Mouse (Mus musculus) adrenal gland, adult 2 months (tissue): ENCODE results near the gene Krt73. TPM values are rescaled to one million over a fixed set of nuclear protein-coding genes. Genes with fewer than 3 reads are reported as not detected.
A peak's percentile ranks its signal among the peaks of the same experiment; 100 is the strongest.

Experiments
- DNase-seq: peaks from one replicate; pipeline ENCODE4 v3.0.0; 2021
- long read RNA-seq: library from polyadenylated mRNA; stranded (forward); transcript quantifications from one replicate; pipeline ENCODE4 v2.0.0, GENCODE M21; 2021
- polyA plus RNA-seq: library from polyadenylated mRNA; depleted of rRNA; stranded (reverse); fragments of >200 nt; gene quantifications from 2 replicates; pipeline ENCODE4 v1.2.3, GENCODE M21; 2012; rRNA removed
- total RNA-seq, 2 experiments: library from RNA; stranded (reverse); gene quantifications; 2 replicates each; pipeline ENCODE4 v1.2.3; 2021

The Krt73 gene
- total RNA-seq (not detected), polyA plus RNA-seq (not detected in 2 replicates)
- long read RNA-seq = 0 reads

DNA sequence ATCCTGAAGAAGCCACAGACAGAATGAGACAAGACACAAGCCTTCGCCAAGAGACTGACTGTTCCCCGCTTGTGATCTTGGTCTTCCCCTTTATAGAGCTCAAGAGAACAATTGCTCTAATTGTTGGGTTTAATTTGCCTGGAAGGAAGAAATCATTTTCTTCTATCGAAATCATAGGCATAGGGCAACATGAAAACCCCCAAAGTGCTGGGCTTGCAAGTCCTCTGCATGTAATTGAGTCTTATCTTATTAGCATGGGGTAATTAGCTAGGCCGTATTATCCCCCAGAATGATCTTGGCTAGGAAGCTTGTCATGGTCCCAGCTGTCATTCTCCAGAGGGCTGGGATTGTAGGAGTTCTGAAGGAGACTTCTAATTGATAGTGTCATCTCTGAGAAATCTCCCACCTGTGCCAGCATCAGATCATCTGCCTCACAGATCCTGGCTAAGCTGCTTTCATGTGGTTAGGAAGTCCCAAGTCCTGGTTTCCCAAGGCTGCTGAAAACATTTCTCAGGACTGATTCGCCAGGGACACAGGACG lies at the start of gene Krt73:
Krt73 (minus strand) TSS at position 51 of the 540 bp plus-strand sequence.
- no peak for DNase-seq

DNA sequence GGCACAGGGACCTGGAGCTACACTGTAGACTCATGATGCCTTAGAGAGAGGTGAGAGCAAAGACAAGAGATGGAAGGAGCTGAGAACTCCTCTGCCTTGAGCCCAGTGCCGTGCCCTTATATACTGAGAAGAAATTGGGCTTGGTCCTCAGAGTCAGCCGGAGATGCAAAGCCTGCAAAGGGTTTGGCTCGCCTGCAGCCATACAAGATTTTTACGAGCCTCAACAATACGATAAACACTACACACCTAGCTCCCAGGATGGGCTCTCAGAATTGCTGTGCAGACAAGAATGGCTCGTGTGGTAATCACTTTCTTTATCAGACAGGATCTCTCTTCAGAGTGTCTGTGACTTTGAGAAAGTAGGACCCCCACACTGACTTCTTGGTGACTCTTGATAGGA lies 48.5 kb upstream of the Krt73 start, which contains the start of gene Krt1:
Krt1 (minus strand) TSS at position 101 of the 400 bp plus-strand sequence.
- DNase-seq = no peak

DNA sequence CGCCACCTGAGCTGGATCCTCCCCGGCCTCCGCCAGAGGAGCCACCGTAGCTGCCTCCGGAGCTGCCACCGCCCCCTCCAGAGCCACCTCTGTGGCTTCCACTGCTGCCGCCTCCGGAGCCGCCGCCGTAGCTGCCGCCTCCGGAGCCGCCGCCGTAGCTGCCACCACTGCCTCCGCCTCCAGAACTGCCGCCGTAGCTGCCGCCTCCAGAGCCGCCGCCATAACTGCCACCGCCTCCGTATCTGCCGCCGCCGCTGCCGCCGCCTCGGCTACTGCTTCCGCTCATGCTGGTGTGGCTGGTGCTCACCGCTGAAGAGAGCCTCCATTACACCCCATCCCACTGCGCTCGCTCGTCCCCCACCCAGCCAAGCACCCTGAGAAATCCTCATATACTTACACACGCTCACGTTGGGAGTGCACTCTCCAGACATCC lies 43.8 kb upstream of the Krt73 start:
- DNase-seq = peak; percentile 72

DNA sequence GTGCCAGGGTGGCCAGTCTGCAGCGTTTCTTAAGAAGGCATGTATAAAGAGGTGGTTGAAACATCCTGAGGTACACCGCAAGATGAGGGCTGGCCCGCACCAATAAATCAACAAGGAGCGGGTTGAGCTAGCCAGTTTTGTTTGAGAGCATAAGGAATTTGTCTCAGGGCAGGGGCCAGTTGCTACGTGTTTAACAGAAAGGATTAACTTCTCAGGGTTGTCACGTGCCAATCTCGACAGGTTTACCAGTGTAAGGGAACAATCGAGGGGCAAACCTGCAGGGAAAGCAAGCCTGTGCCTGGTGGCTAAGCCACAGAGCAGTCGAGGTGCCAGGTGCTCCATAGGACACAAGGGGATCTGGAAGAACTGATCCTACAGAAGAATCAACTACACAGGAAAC lies 41.0 kb upstream of the Krt73 start:
- DNase-seq = no peak

DNA sequence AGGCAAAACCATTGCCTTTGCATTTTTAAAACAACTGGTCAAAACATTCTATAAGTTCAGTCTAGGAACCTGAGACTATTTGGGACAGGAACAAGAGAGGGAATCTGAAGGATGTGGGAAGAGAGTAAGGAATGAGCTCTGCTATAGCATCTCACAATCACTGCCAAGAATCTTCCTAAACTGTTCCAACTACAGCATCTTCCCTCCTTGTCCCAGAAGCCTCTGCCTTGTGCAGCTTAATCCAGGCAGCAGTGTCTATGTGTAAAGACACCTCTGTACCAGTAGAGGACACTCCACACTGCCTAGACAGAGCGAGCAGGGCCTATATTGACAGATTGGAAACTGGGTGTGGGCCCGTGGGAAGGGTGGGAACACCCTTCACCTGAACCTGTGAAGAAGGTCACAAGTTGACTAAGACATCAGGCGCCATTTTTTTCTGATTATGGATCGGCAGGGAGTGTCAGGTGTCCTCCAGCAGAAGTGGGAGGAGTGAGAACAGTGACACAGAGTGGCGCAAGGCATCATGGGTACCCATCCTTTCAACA lies 32.7 kb upstream of the Krt73 start:
- no peak for DNase-seq

GRCm38 (mm10) chr15:101833131-101833530 lies 31.0 kb upstream of the Krt73 start:
- DNase-seq = peak; percentile 70

DNA sequence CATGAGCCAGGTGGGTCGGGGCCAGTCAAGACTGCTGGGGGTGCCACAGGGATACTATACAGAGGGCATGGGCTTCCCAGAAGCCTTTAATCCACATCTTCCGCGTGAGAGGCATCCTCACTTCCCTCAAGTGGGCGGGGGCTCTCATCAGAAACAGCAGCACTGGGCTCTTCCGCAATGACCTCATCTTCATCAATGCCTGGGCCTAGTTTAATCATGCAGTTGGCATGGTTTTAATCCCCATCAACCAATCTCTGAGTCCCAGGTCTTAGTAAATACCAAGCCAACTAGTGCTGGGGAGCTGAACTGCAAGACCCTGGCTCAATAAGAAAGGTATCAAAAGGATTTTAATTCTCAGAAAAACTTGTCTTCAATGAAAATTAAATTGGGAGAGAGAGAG lies 27.3 kb upstream of the Krt73 start:
- DNase-seq = no peak

DNA sequence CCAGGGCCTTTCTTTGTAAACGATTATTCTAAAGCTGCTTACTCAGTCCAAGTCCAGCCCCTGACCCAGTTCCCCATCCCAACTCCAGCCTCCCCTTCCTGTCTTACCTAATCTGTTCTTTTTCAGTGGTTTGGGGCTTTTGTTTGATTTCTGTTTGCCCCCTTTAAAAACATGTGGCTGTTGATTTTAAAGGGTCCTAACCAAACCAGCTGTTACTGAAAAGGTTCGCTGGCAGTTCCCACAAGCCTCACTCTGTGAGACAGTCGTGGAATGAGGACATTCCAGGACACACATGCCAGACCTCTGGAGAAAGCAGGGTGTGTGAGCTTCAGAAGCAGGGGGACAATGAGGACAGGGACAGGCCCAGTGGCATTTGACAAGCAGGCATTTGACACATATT lies 19.6 kb upstream of the Krt73 start:
- DNase-seq = no peak

GRCm38 (mm10) chr15:101817875-101818274 lies 15.7 kb upstream of the Krt73 start, which contains the start of gene Krt2:
Krt2 (minus strand) TSS chr15:101818169.
- no peak for DNase-seq

DNA sequence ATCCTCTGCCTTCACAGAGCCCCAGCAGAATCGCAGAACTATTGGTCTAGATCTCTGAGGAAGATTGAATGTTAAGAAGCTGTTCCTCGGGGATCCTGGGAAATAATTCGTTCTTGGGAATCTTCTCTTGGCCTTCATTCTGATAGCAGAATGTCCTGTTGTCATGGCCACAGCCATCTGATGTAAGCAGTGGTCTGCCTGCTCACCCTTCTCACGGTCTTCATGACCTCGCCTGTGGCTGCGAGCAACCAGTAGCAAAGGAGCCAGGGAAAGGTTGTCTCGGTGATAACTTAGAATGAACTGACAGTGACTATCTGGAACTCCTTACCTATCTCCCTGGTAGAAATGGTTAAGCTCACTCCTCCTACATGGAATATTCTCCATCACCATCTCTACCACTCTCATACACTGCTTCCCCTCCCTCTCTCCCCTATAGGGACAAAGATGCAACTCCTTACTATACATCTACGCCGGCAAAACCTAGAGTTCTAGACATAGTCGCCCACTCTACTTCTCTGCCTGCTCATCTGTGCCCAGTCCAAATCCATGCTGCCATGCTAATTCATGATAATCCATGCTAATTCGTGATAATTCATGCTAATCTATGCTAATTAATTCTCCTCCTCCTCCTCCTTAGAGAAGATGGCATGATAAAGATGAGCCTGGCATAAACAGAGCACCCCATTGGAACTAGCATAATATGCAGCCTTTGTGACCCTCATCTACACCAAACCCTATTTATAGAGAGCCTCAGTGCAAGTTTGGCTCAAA lies 1.1 kb upstream of the Krt73 start:
- DNase-seq = no peak

DNA sequence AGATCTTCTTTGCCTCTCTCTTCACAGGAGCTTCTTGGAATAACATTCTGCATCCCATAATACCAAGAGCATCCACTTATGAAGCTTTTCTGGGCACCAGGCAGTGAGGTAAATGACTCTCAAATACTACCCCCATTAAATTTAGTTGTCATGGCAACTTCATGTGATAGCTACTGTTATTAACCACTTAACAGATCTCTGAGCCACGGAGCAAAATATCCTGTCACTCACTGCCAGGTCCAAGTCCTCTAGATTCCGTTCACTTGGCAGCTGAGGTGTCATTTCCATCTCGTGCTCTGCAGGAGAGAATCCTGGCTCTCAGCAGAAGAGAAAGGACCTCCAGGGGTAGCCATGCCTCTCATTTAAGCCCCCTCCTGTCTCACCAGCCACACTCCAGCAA lies 11.3 kb downstream of the Krt73 start:
- no peak for DNase-seq

- DNase-seq = no peak
Measured at GRCm38 (mm10) chr15:101786360-101786759, 15.8 kb downstream of the Krt73 start, which contains the start of gene Krt72. Krt72 (minus strand) TSS chr15:101786460.

GRCm38 (mm10) chr15:101773420-101773819 lies 28.7 kb downstream of the Krt73 start:
- no peak for DNase-seq

- DNase-seq = peak; percentile 78
Measured at GRCm38 (mm10) chr15:101772711-101773081, 29.4 kb downstream of the Krt73 start.

DNA sequence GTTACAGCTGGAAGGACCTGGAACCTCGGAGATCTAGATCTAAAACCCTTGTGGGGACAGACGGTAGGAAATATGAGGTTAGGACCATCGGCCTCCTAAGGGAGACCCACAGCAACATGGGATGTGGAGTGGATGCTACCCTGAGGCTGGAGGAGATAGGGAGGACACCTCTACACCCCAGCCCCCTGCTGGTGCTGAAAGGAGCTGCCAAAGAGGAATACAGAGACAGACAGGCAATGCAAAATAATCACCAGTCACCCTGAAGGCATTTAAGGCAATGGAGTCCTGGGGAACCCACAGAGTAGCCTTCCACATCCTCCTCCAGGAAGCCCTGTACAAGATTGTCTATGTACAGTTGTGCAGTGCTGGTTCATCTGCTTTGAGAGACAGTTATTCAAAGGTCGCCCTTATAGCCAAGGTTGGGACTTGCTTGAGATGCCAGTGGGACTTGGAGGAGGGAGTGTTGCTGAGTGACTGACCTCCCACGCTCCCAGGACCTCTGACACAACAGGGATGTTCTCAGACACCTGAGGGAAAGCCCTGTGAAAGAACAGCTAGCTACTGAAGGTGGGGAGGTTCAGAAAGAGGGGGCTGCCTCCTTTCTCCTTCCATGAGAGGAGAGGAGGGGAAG lies 30.0 kb downstream of the Krt73 start:
- DNase-seq = no peak

DNA sequence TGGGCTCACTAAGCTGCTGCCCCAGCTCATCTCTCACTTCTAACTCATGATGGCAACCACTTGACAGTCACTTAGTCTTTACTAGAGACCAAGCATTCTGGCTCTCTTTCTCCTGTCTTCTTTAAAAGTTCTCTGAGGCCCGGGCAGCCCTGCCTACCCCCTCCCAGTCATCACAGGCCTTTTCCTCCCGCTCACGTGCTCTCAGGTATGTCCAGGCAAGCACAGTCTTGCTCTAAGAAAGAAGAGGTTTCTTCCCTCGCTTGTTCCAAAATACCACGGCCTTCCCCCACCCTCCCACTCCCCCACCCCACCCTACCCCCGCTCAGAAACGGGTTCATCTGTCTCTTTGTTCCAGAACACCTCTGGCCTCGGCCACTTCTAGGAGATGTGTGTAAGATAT lies 31.9 kb downstream of the Krt73 start:
- DNase-seq = no peak

Other genes starting within 250 kb of the Krt73 start
- not detected for gene Krt90, start 239.4 kb downstream of the Krt73 start, total RNA-seq
- gene Krt90, start 239.4 kb downstream of the Krt73 start, polyA plus RNA-seq = not detected in 2 replicates
- gene Krt75, start 228.4 kb downstream of the Krt73 start, total RNA-seq = not detected
- not detected in 2 replicates for gene Krt75, start 228.4 kb downstream of the Krt73 start, polyA plus RNA-seq
- not detected for gene Gm5414, start 174.2 kb downstream of the Krt73 start, total RNA-seq
- gene Gm5414, start 174.2 kb downstream of the Krt73 start, polyA plus RNA-seq = not detected in 2 replicates
- not detected for gene Gm5478, start 155.0 kb downstream of the Krt73 start, total RNA-seq
- not detected in 2 replicates for gene Gm5478, start 155.0 kb downstream of the Krt73 start, polyA plus RNA-seq
- gene Krt6b, start 122.1 kb downstream of the Krt73 start, total RNA-seq = not detected
- gene Krt6b, start 122.1 kb downstream of the Krt73 start, polyA plus RNA-seq = not detected in 2 replicates
- gene Krt6a, start 108.0 kb downstream of the Krt73 start, total RNA-seq = not detected
- not detected in 2 replicates for gene Krt6a, start 108.0 kb downstream of the Krt73 start, polyA plus RNA-seq
- gene Krt5, start 89.4 kb downstream of the Krt73 start, total RNA-seq = not detected
- 0.06 TPM in 1 of 2 replicates, not detected in the other for gene Krt5, start 89.4 kb downstream of the Krt73 start, polyA plus RNA-seq
- gene Krt71, start 59.2 kb downstream of the Krt73 start, total RNA-seq = not detected
- not detected in 2 replicates for gene Krt71, start 59.2 kb downstream of the Krt73 start, polyA plus RNA-seq
- not detected for gene Krt72, start 15.9 kb downstream of the Krt73 start, total RNA-seq
- not detected in 2 replicates for gene Krt72, start 15.9 kb downstream of the Krt73 start, polyA plus RNA-seq
- gene Krt2, start 15.8 kb upstream of the Krt73 start, total RNA-seq = not detected
- gene Krt2, start 15.8 kb upstream of the Krt73 start, polyA plus RNA-seq = not detected in 2 replicates
- gene Krt1, start 48.4 kb upstream of the Krt73 start, total RNA-seq = under 1 TPM; 0.10 to 0.17 TPM
- gene Krt1, start 48.4 kb upstream of the Krt73 start, polyA plus RNA-seq = 0.68 and 1.2 TPM in 2 replicates
- not detected for gene Krt77, start 67.4 kb upstream of the Krt73 start, total RNA-seq
- gene Krt77, start 67.4 kb upstream of the Krt73 start, polyA plus RNA-seq = not detected in 2 replicates
- not detected for gene Krt76, start 90.6 kb upstream of the Krt73 start, total RNA-seq
- not detected in 2 replicates for gene Krt76, start 90.6 kb upstream of the Krt73 start, polyA plus RNA-seq
- not detected for gene Krt4, start 122.4 kb upstream of the Krt73 start, total RNA-seq
- 0.08 and 0.33 TPM in 2 replicates for gene Krt4, start 122.4 kb upstream of the Krt73 start, polyA plus RNA-seq
- 1 to 10 TPM; 1.1 to 2.3 TPM for gene Krt79, start 138.0 kb upstream of the Krt73 start, total RNA-seq
- 0.26 and 1.8 TPM in 2 replicates for gene Krt79, start 138.0 kb upstream of the Krt73 start, polyA plus RNA-seq
- gene Krt78, start 151.9 kb upstream of the Krt73 start, total RNA-seq = not detected
- gene Krt78, start 151.9 kb upstream of the Krt73 start, polyA plus RNA-seq = not detected in 2 replicates
- gene Krt8, start 202.1 kb upstream of the Krt73 start, total RNA-seq = 1 to 10 TPM; 1.7 TPM
- gene Krt8, start 202.1 kb upstream of the Krt73 start, polyA plus RNA-seq = 0.62 and 1.1 TPM in 2 replicates
- gene Krt18, start 225.8 kb upstream of the Krt73 start, total RNA-seq = 1 to 10 TPM; 1.6 to 2.5 TPM
- 0.61 and 1.1 TPM in 2 replicates for gene Krt18, start 225.8 kb upstream of the Krt73 start, polyA plus RNA-seq